Mouse (Mus musculus): Measurements from ENCODE around the gene Gtdc1.

Gene Gtdc1

DNA sequence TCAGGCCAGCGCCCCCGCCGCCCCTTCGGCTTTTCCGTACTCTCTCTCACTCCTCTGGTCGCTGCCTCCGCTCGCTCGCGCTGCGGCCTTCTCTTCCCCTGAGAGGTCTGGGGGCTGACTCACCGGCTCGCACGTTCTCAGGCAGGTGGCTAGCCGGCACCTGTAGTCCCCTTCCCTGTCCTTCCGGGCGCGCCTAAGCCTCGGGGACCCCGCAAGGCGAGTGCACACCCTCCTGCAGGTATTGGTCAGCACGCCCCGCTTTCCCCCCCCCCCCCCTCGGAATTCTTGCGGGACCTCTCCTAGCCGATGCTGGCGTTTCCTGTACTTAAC is at the start of gene Gtdc1:
Gene Gtdc1 (minus strand): TSS at position 176 of the 330 bp plus-strand sequence.
- DNase-seq (ENCODE audit: low spot score) = no peak

DNA sequence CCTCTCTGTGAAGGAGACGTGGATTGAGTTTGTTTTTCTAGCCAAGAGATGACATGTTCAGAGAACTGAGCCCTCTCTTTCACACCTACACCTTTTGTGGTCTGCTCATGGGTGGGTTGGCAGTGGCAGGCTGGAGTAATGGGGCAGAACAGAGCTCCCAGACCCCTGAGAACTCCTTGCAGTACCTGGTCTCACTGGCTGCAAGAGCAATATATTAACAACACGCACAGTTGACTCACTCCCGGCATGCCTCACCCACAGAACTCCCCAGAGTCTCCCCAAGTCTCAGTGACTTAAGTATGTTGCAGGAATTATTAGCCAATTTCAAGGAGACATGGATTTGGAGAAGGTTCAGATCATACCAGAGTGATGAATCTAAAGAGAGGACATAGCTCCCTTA is 49.6 kb upstream of the Gtdc1 start:
- peak; percentile 64 for DNase-seq (ENCODE audit: low spot score)

DNA sequence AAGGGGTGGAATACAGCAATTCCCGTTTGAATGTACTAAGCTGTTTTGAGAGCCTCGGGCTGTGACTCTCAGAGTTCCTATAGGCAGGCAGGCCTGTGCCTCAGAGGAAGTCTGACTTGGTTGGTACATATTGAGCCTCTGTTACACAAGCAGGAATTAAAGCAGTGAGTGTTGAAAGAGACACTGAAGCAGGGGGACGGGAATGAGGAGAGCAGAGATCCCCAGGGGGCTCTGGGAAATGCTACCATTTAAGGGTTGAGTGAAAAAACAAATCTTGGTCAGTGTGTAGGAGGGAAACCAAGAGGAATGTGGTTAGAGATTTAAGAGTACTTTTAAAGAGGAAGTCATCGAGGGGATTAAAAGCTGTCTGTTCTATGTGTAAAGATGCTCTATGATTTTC is 49.0 kb upstream of the Gtdc1 start:
- peak; percentile 76 for DNase-seq (ENCODE audit: low spot score)

DNA sequence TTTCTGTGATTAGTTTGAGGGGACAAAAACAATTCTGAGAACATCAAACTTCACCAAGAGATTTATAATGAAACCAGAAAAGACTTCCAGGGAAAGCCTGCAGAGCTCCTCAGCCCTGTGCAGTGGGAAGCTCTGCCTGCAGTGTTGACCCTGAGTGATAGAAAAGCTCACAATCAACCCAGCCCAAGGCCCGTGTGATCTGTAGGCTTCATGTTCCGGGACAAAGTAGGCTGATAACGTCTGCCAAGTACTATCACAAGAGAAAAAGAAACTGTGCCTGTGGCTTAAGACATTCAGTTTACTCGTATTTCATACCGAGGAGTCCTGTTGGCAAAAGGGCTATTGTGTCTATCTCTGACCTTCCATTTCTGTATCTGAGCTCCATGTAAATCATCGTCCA is 46.4 kb upstream of the Gtdc1 start:
- DNase-seq (ENCODE audit: low spot score) = no peak

- no peak for DNase-seq (ENCODE audit: low spot score)
Measured at GRCm38 (mm10) chr2:44970087-44970646, 42.7 kb upstream of the Gtdc1 start.

GRCm38 (mm10) chr2:44969640-44970039 is 42.2 kb upstream of the Gtdc1 start:
- no peak for DNase-seq (ENCODE audit: low spot score)

DNA sequence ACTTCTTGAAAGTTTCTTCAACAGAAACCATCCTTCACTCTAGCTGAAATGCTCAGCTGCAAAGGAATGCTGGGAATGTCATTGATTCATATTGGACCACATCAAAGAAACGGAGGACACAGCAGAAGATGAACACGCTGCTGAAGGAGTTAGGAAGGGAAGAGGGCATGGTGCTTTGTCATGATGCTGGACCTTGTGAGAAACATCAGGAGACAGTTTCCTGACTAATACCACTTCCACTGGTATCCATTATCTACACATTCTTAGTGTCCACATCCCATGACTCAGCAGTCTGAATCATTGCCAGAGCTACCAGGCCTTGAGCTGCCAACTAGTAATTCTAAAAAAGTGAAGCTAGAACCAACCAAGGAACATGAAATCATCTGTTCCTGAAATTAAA is 41.8 kb upstream of the Gtdc1 start:
- peak; percentile 79 for DNase-seq (ENCODE audit: low spot score)

DNA sequence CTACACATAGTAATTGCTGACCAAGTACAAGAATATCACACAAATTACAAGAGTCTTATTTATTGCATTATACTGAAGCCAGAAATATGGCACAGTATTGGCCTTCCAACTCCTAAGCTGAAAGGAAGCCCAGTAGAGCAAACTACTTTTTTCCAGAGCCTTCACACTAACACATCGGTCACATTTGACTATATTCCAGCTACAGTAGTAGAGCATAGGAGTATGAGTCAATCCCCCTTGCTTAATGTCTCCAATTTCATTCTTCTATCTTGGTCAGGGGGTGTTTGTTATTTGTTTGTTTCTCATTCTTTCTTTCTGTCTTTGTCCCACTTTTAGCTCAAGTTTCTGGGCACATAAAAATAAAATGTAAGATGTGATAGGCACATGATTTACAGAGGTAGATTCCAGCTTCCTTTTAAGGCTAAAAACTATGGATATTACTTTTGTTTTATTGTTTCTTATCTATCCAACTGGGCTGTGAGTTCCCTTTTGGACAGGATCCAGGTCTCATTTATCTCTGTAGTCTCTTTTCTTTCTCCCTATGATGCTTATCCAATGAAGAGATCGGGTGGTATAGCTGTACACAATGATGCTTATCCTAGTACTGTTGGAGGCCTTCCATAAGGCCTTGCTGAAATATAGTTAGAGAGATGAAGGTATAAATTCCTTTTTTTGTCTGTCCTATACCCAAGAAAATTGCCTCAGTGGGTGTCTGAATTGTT is 38.5 kb upstream of the Gtdc1 start:
- peak; percentile 93 for DNase-seq (ENCODE audit: low spot score)

- DNase-seq (ENCODE audit: low spot score) = no peak
Measured at GRCm38 (mm10) chr2:44962620-44963019, 35.2 kb upstream of the Gtdc1 start.

DNA sequence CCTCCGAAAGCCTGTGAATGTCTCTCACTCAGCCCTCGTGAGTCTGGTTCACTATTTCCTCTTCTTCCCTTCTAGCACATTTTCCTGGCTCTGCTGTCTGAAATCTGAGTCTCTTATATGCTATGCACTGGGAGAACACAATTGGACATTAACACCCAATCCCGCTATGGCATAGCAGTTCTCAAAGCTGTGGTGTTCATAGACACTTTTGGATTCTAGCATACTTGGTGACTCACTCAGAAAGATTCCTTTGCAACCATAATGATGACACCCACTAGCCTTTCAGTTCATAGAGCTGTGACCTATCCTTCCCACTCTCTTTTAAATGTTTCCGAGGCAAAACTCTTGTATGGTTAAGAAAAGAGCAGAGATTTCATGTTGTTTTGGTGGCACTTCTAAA is 33.7 kb upstream of the Gtdc1 start:
- no peak for DNase-seq (ENCODE audit: low spot score)

- DNase-seq (ENCODE audit: low spot score) = no peak
Measured at GRCm38 (mm10) chr2:44960561-44960960, 33.1 kb upstream of the Gtdc1 start.

DNA sequence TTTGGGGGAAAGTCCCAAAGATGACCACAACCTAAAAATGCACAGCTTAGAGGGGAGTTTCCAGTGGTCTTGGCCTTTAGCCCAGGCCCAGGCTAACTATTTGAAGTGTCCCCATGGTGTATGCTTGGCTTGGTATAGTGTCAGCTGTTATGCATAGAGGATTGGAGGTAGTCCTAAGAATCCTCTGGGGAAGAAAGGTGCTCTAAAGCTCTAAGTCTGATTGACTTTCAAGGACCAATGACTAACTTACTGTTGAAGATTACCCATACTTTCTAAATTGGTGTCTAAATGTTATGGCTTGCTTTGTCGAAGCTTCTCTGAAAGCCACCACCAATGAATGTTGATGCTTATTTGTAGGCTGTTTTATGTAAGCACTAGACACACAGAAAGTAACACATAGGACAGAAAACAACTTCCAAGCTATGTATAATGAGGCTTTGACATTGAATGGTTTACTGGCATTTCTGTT is 29.9 kb upstream of the Gtdc1 start:
- DNase-seq (ENCODE audit: low spot score) = no peak

GRCm38 (mm10) chr2:44956232-44956631 is 28.8 kb upstream of the Gtdc1 start:
- DNase-seq (ENCODE audit: low spot score) = peak; percentile 92

- no peak for DNase-seq (ENCODE audit: low spot score)
Measured at GRCm38 (mm10) chr2:44955506-44955905, 28.0 kb upstream of the Gtdc1 start.

DNA sequence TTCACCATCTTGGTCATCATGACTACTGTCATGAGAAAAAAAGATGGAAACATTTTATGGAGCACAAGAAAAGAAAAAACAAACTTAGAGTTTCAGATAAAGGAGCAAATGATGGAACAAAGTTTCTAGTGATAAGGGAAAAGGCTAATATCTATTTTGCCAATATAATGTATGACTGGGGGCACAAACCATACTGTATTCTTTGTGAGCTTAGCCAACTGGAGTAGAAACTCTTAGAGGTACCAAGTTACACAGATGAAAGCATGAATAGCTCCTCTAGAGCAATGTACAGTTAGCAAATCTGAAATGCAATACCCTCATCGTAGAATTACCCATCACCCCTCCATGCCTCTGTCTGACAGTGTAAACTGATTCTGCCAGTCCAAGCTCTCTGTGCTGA is 26.7 kb upstream of the Gtdc1 start:
- no peak for DNase-seq (ENCODE audit: low spot score)

DNA sequence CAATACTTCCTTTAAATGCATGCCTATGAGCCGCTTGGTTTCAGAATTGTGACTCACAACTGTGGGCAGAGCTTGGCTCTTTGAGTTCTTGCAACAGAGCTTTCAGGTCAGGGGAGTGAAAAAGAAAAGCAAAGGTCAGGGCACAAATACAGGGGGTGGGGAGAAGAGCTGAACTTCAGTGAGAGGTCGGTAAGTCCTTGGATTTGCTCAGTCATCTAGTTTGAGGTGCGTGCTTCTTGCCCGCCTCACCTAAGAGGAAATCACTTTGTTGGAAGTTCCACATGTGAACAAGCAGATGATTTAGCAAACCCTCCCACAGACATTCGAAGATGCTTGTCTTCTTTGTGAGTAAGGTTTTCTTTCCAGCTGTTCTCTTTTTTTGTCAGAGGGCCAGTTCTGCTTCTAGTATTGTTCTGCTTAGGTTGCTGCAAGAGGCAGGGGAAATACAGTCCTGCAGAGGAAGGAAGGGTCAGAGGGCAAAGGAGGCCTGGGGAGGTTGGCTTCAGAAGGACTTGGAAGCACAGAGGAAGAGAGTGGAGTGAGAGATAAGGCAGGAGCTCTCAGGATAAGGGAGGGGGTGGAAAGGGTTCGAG is 25.5 kb upstream of the Gtdc1 start:
- DNase-seq (ENCODE audit: low spot score) = peak; percentile 83

GRCm38 (mm10) chr2:44951651-44952213 is 24.3 kb upstream of the Gtdc1 start:
- no peak for DNase-seq (ENCODE audit: low spot score)

- DNase-seq (ENCODE audit: low spot score) = no peak
Measured at GRCm38 (mm10) chr2:44944689-44945088, 17.2 kb upstream of the Gtdc1 start.

GRCm38 (mm10) chr2:44930951-44931350 is 3.5 kb upstream of the Gtdc1 start:
- DNase-seq (ENCODE audit: low spot score) = no peak

DNA sequence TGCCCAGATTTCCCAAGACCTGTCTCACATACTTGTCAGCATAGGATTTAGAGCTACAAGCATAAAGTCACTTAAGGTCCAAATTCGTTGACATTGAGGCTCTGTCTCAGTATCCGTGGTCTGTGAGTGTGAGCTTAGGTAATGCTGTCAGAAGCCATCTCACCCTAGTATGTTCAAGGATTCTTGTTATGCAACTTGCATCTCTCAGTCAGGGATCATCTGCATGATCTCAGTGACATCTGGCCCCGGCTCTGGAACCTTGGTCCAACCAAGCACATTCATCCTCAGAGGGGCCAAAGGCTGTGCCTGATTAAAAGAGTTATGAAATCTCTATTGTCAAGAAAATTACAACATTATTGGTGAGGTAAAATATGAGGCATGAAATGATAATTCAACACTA is 1.2 kb upstream of the Gtdc1 start:
- peak; percentile 72 for DNase-seq (ENCODE audit: low spot score)

- peak; percentile 95 for DNase-seq (ENCODE audit: low spot score)
Measured at GRCm38 (mm10) chr2:44926683-44927481, 575 bp downstream of the Gtdc1 start.

DNA sequence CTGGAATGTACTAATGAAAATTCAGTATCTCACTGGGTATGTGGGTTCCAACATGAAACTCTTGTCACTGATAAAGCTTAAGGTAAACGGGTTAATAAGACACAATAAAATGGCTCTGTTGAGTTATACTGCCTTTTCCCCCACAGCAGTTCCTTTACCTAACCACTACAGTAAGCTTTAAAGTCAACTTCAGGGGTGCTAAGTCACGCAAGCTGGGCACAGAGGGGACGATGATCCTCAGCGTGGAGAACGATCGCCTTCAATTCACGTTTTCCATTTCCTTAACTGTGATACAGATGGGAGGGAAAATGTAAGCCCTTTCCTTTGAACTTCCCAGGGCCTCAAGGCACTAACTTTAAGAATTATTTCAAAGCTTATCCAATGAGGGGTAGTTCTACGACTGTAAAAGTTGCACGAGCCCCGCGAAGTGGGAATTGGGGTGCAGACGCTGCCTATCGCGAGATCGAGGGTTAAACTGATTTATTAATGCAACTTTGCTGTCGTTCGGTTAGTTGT is 1.2 kb downstream of the Gtdc1 start:
- no peak for DNase-seq (ENCODE audit: low spot score)

Data from adipocyte (in vitro differentiated cells).